Mouse (Mus musculus) ES-E14 (cell line): ENCODE data around the gene Ankfy1.

Experiments
- CHD2 ChIP-seq: IDR thresholded peaks from 2 replicates; pipeline ENCODE4 v1.6.1; 2014; ENCODE audit warnings: mild to moderate bottlenecking, low read depth, low read length, inconsistent platforms
- HCFC1 ChIP-seq: IDR thresholded peaks from 2 replicates; pipeline ENCODE4 v1.6.1; 2012; ENCODE audit warnings: low read length, inconsistent platforms, borderline replicate concordance; ENCODE audit not compliant: insufficient read depth
- MAFK ChIP-seq: IDR thresholded peaks from 2 replicates; pipeline ENCODE4 v1.6.1; 2014; ENCODE audit warnings: mild to moderate bottlenecking, low read depth, low read length, inconsistent platforms; ENCODE audit not compliant: insufficient read depth
- ZNF384 ChIP-seq: IDR thresholded peaks from 2 replicates; pipeline ENCODE4 v1.6.1; 2012; ENCODE audit warnings: low read depth, low read length, inconsistent platforms

DNA sequence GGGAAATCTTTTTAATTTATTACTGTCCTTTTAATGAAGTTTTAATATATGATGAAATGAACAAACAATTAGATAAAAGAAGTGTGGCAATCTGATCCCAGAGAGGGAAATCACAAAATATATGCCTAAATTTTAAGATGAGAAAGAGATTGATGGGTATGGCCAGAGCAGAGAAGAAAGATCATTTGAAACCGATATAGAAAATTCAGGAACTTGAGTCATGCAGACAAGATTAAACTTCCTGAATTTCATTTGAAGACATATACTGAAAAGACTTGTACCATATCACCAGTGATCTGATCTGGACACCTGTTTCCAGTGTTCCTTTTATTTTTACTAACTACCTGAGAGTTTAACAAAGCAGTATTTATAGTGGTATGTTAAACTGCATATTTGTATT, 17.4 kb upstream of the Ankfy1 start:
- TF ChIP-seq MAFK (no peak), CHD2 (no peak), ZNF384 (no peak), HCFC1 (no peak)
